20 mouse cellular contexts compared by ENCODE assay signal in the genomic region with DNA sequence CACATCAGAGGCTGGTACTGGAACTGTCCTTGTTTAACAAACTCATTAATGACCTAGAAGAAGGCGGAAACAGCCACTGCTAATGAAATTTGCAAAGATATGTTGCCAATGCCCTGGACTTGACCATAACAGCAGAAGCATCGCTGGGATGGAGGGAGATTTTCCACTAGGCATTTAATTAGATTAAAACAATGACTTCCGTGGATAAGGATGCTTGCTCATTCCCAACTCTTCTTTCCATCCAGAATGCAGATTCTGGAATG.
DNase-seq lines count a peak whose midpoint lies in the region; ATAC-seq and TF ChIP-seq lines count a peak whose summit lies in the region.
"Had no signal": no experiment of that assay in that cellular context is flagged by ENCODE, and none has a peak within 500 bp of the region (broad histone marks: within the 10 kb centered on the region; RNA-seq: fewer than 3 reads in every experiment).

No protein-coding gene starts in this region.

- H3K27ac ChIP-seq in hindbrain, embryonic 12.5 days: peak overlapping the region; percentile 14; the same call in 1 of the 2 replicates
- no peak overlapping the region for H3K27ac ChIP-seq in hindbrain, embryonic 11.5 days (ENCODE audit: low read depth, low read length)
- H3K27ac ChIP-seq in midbrain, embryonic 12.5 days (replicated peaks): peak overlapping the region; percentile 35; the same call in 1 of the 2 replicates
- H3K27ac ChIP-seq in midbrain, embryonic 11.5 days (ENCODE audit: low read depth, low read length): no peak overlapping the region
- H3K27ac ChIP-seq in neural tube, embryonic 11.5 days (ENCODE audit: low read depth, low read length): no peak overlapping the region
- no peak overlapping the region for H3K27ac ChIP-seq in kidney, embryonic 14.5 days (ENCODE audit: low read depth, low read length)
- H3K27ac ChIP-seq in kidney, adult 2 months (ENCODE audit: insufficient read depth, low read depth, low read length): no peak overlapping the region
- H3K27ac ChIP-seq: embryonic facial prominence, embryonic 13.5 days; forebrain, embryonic 12.5 days; heart, embryonic 13.5 days had no signal

- no peak overlapping the region for H3K4me3 ChIP-seq in hindbrain, embryonic 12.5 days
- H3K4me3 ChIP-seq in hindbrain, embryonic 11.5 days (ENCODE audit: low read depth, low read length): no peak overlapping the region
- no peak overlapping the region for H3K4me3 ChIP-seq in midbrain, embryonic 12.5 days
- no peak overlapping the region for H3K4me3 ChIP-seq in midbrain, embryonic 11.5 days (ENCODE audit: low read depth, low read length)
- H3K4me3 ChIP-seq in neural tube, embryonic 11.5 days (ENCODE audit: low read depth, low read length): no peak overlapping the region
- no peak overlapping the region for H3K4me3 ChIP-seq in kidney, embryonic 14.5 days (ENCODE audit: low read length)
- H3K4me3 ChIP-seq in kidney, adult 2 months (ENCODE audit: insufficient read depth, low read depth, low read length): no peak overlapping the region
- H3K4me3 ChIP-seq: embryonic facial prominence, embryonic 13.5 days; forebrain, embryonic 12.5 days; heart, embryonic 13.5 days had no signal

- no peak for ATAC-seq in hindbrain, embryonic 12.5 days (ENCODE audit: low FRiP score)
- no peak for ATAC-seq in hindbrain, embryonic 11.5 days (ENCODE audit: low FRiP score)
- no peak for ATAC-seq in midbrain, embryonic 12.5 days (ENCODE audit: low FRiP score, low read depth)
- no peak for ATAC-seq in midbrain, embryonic 11.5 days (ENCODE audit: low FRiP score)
- ATAC-seq in neural tube, embryonic 11.5 days (ENCODE audit: insufficient read depth, low FRiP score, low TSS enrichment): 0 out of 2 replicates have a peak, but pooled peaks have one; percentile 2
- no peak for ATAC-seq in kidney, embryonic 14.5 days (ENCODE audit: low FRiP score, low TSS enrichment)
- ATAC-seq: forebrain, embryonic 16.5 days; inflammation-experienced regulatory T-cells, adult 6 months had no signal

- peaks cover 6% of the 10 kb centered on the region; the same call in 1 of the 2 replicates for H3K4me1 ChIP-seq in hindbrain, embryonic 12.5 days
- no peaks in the 10 kb centered on the region for H3K4me1 ChIP-seq in hindbrain, embryonic 11.5 days (replicated peaks; ENCODE audit: control insufficient read depth, insufficient read depth, low read length)
- H3K4me1 ChIP-seq in midbrain, embryonic 12.5 days: peaks cover 12% of the 10 kb centered on the region
- H3K4me1 ChIP-seq in midbrain, embryonic 11.5 days (ENCODE audit: control insufficient read depth, insufficient read depth, low read length): no peaks in the 10 kb centered on the region
- H3K4me1 ChIP-seq in neural tube, embryonic 11.5 days (ENCODE audit: control insufficient read depth, insufficient read depth, low read length): no peaks in the 10 kb centered on the region
- H3K4me1 ChIP-seq in kidney, embryonic 14.5 days (ENCODE audit: control insufficient read depth, insufficient read depth, low read length): no peaks in the 10 kb centered on the region
- H3K4me1 ChIP-seq in kidney, adult 2 months (ENCODE audit: control insufficient read depth, insufficient read depth, low read length): no peaks in the 10 kb centered on the region
- H3K4me1 ChIP-seq: embryonic facial prominence, embryonic 13.5 days; heart, embryonic 13.5 days had no signal

- no peak for DNase-seq in hindbrain, embryonic 11.5 days (ENCODE audit: low spot score)
- DNase-seq in midbrain, embryonic 11.5 days (ENCODE audit: low spot score, missing footprints): no peak
- no peak for DNase-seq in neural tube, embryonic 11.5 days (ENCODE audit: low spot score)
- DNase-seq in neural tube, embryonic 10.5 days (ENCODE audit: extremely low spot score, low spot score): no peak
- DNase-seq in kidney, adult 2 months: no peak
- DNase-seq: adrenal gland, adult 2 months; adrenal gland, postnatal 25 days; cerebellum, adult 18-20 months; cerebellum, adult 9-11 months; cerebellum, postnatal 36 days; gastrocnemius, postnatal 10 days; heart, postnatal 4 days had no signal

- 55% methylated on average over 3 of the region's 3 CpGs for WGBS in hindbrain, embryonic 12.5 days
- WGBS in hindbrain, embryonic 11.5 days: 75% methylated on average over 3 of the region's 3 CpGs
- 60% methylated on average over 3 of the region's 3 CpGs for WGBS in midbrain, embryonic 12.5 days
- 77% methylated on average over 3 of the region's 3 CpGs for WGBS in midbrain, embryonic 11.5 days
- WGBS in neural tube, embryonic 11.5 days: 70% methylated on average over 3 of the region's 3 CpGs
- WGBS in kidney, embryonic 14.5 days: 77% methylated on average over 3 of the region's 3 CpGs
- WGBS in kidney, adult 2 months: 75% methylated on average over 3 of the region's 3 CpGs

- H3K36me3 ChIP-seq in hindbrain, embryonic 12.5 days: no peaks in the 10 kb centered on the region
- no peaks in the 10 kb centered on the region for H3K36me3 ChIP-seq in hindbrain, embryonic 11.5 days (ENCODE audit: control insufficient read depth, insufficient read depth, low read length)
- no peaks in the 10 kb centered on the region for H3K36me3 ChIP-seq in midbrain, embryonic 12.5 days
- H3K36me3 ChIP-seq in midbrain, embryonic 11.5 days (ENCODE audit: control insufficient read depth, insufficient read depth, low read length): no peaks in the 10 kb centered on the region
- H3K36me3 ChIP-seq in neural tube, embryonic 11.5 days (ENCODE audit: control insufficient read depth, insufficient read depth, low read length): no peaks in the 10 kb centered on the region
- H3K36me3 ChIP-seq in kidney, embryonic 14.5 days (ENCODE audit: control insufficient read depth, insufficient read depth, low read length): no peaks in the 10 kb centered on the region
- H3K36me3 ChIP-seq in kidney, adult 2 months (ENCODE audit: control insufficient read depth, insufficient read depth, low read length): no peaks in the 10 kb centered on the region
- H3K36me3 ChIP-seq: embryonic facial prominence, embryonic 13.5 days; forebrain, embryonic 12.5 days; heart, embryonic 13.5 days had no signal

- no peak for TF ChIP-seq CTCF in kidney, adult 2 months (conservative IDR thresholded peaks at IDR 0.05; ENCODE audit: insufficient read depth, insufficient read length, low read depth, low read length)

- no peak overlapping the region for H3K9ac ChIP-seq in hindbrain, embryonic 12.5 days
- H3K9ac ChIP-seq in hindbrain, embryonic 11.5 days (ENCODE audit: low read depth, low read length): no peak overlapping the region
- H3K9ac ChIP-seq in midbrain, embryonic 12.5 days (replicated peaks): no peak overlapping the region
- H3K9ac ChIP-seq in midbrain, embryonic 11.5 days (ENCODE audit: low read length): no peak overlapping the region
- H3K9ac ChIP-seq in neural tube, embryonic 11.5 days (ENCODE audit: low read length): no peak overlapping the region
- H3K9ac ChIP-seq in kidney, embryonic 14.5 days (ENCODE audit: low read depth, low read length): no peak overlapping the region
- H3K9ac ChIP-seq: embryonic facial prominence, embryonic 13.5 days; forebrain, embryonic 12.5 days; heart, embryonic 13.5 days had no signal

- no peak overlapping the region for H3K4me2 ChIP-seq in hindbrain, embryonic 12.5 days (replicated peaks)
- no peak overlapping the region for H3K4me2 ChIP-seq in hindbrain, embryonic 11.5 days (replicated peaks; ENCODE audit: low read depth, low read length)
- no peak overlapping the region for H3K4me2 ChIP-seq in midbrain, embryonic 12.5 days (replicated peaks)
- H3K4me2 ChIP-seq in midbrain, embryonic 11.5 days: no peak overlapping the region
- no peak overlapping the region for H3K4me2 ChIP-seq in neural tube, embryonic 11.5 days (ENCODE audit: low read depth)
- no peak overlapping the region for H3K4me2 ChIP-seq in kidney, embryonic 14.5 days (replicated peaks; ENCODE audit: low read depth, low read length)
- H3K4me2 ChIP-seq: embryonic facial prominence, embryonic 13.5 days; forebrain, embryonic 12.5 days; heart, embryonic 13.5 days had no signal

- H3K9me3 ChIP-seq in hindbrain, embryonic 12.5 days (replicated peaks): no peaks in the 10 kb centered on the region
- H3K9me3 ChIP-seq in hindbrain, embryonic 11.5 days (ENCODE audit: control insufficient read depth, low read length): no peaks in the 10 kb centered on the region
- no peaks in the 10 kb centered on the region for H3K9me3 ChIP-seq in midbrain, embryonic 12.5 days
- H3K9me3 ChIP-seq in midbrain, embryonic 11.5 days (ENCODE audit: control insufficient read depth, low read length): no peaks in the 10 kb centered on the region
- H3K9me3 ChIP-seq in neural tube, embryonic 11.5 days (ENCODE audit: control insufficient read depth, low read length): no peaks in the 10 kb centered on the region
- no peaks in the 10 kb centered on the region for H3K9me3 ChIP-seq in kidney, embryonic 14.5 days (ENCODE audit: control insufficient read depth, low read length)
- H3K9me3 ChIP-seq: embryonic facial prominence, embryonic 13.5 days; forebrain, embryonic 12.5 days; heart, embryonic 13.5 days had no signal

- no peak for TF ChIP-seq POLR2A in kidney, adult 2 months (IDR thresholded peaks at IDR 0.05; ENCODE audit: low read depth, low read length)

- no peaks in the 10 kb centered on the region for H3K27me3 ChIP-seq in hindbrain, embryonic 12.5 days
- H3K27me3 ChIP-seq in hindbrain, embryonic 11.5 days (ENCODE audit: control insufficient read depth, insufficient read depth, low read length): no peaks in the 10 kb centered on the region
- no peaks in the 10 kb centered on the region for H3K27me3 ChIP-seq in midbrain, embryonic 12.5 days
- H3K27me3 ChIP-seq in midbrain, embryonic 11.5 days (ENCODE audit: control insufficient read depth, insufficient read depth, low read length): no peaks in the 10 kb centered on the region
- H3K27me3 ChIP-seq in neural tube, embryonic 11.5 days (ENCODE audit: control insufficient read depth, insufficient read depth, low read length): no peaks in the 10 kb centered on the region
- no peaks in the 10 kb centered on the region for H3K27me3 ChIP-seq in kidney, embryonic 14.5 days (ENCODE audit: control insufficient read depth, insufficient read depth, low read length)
- H3K27me3 ChIP-seq in kidney, adult 2 months (replicated peaks; ENCODE audit: control insufficient read depth, insufficient read depth, low read length): no peaks in the 10 kb centered on the region
- H3K27me3 ChIP-seq: embryonic facial prominence, embryonic 13.5 days; forebrain, embryonic 12.5 days; heart, embryonic 13.5 days had no signal

Comparison
In these comparisons a context has a peak if more than half of its experiments do, and no peak if none do; other contexts are left out.
1. H3K27ac ChIP-seq: peak in hindbrain, embryonic 12.5 days (single experiment) and midbrain, embryonic 12.5 days (single experiment); none in hindbrain, embryonic 11.5 days (single experiment), midbrain, embryonic 11.5 days (single experiment), neural tube, embryonic 11.5 days (single experiment), kidney, embryonic 14.5 days (single experiment) and kidney, adult 2 months (single experiment).